Comparison of ENCODE assay signal across 27 mouse cellular contexts in genomic region chr4:32318608-32319007, GRCm38 (mm10).
A peak's percentile ranks its signal among the peaks of the same experiment; 100 is the strongest.
DNase-seq lines count a peak whose midpoint lies in the region; ATAC-seq and TF ChIP-seq lines count a peak whose summit lies in the region.
"Had no signal": no experiment of that assay in that cellular context is flagged by ENCODE, and none has a peak within 500 bp of the region (broad histone marks: within the 10 kb centered on the region; RNA-seq: fewer than 3 reads in every experiment).

No protein-coding gene starts in this region.

- TF ChIP-seq CTCF in heart, adult 2 months (IDR thresholded peaks at IDR 0.05) = no peak
- no peak for TF ChIP-seq CTCF in lung, postnatal 0 days (IDR thresholded peaks at IDR 0.05)

- no peak for TF ChIP-seq POLR2A in heart, adult 2 months (IDR thresholded peaks at IDR 0.05; ENCODE audit: insufficient read depth, low read depth, low read length)

- no peak overlapping the region for H3K9ac ChIP-seq in heart, adult 2 months (ENCODE audit: low read depth, low read length)
- no peak overlapping the region for H3K9ac ChIP-seq in lung, postnatal 0 days (replicated peaks; ENCODE audit: low read depth)
- H3K9ac ChIP-seq: embryonic facial prominence, embryonic 13.5 days; embryonic facial prominence, embryonic 15.5 days; forebrain, embryonic 12.5 days had no signal

- no peaks in the 10 kb centered on the region; the same call in 1 of the 2 replicates for H3K4me1 ChIP-seq in heart, adult 2 months (ENCODE audit: control insufficient read depth, insufficient read depth, low read length)
- H3K4me1 ChIP-seq in lung, postnatal 0 days (ENCODE audit: insufficient read depth, low read depth, low read length) = no peaks in the 10 kb centered on the region
- H3K4me1 ChIP-seq: embryonic facial prominence, embryonic 15.5 days had no signal

- H3K27me3 ChIP-seq in heart, adult 2 months (ENCODE audit: control insufficient read depth, insufficient read depth, low read length) = no peaks in the 10 kb centered on the region
- H3K27me3 ChIP-seq in lung, postnatal 0 days (replicated peaks; ENCODE audit: insufficient read depth, low read length) = no peaks in the 10 kb centered on the region
- H3K27me3 ChIP-seq: CH12.LX; embryonic facial prominence, embryonic 13.5 days; embryonic facial prominence, embryonic 15.5 days; forebrain, embryonic 12.5 days; Patski had no signal

- H3K36me3 ChIP-seq in heart, adult 2 months (ENCODE audit: control insufficient read depth, insufficient read depth, low read length) = no peaks in the 10 kb centered on the region
- H3K36me3 ChIP-seq in lung, postnatal 0 days (ENCODE audit: insufficient read depth, low read length) = no peaks in the 10 kb centered on the region
- H3K36me3 ChIP-seq: G1E had no signal

- H3K4me3 ChIP-seq in heart, adult 2 months = no peak overlapping the region
- no peak overlapping the region for H3K4me3 ChIP-seq in lung, postnatal 0 days (ENCODE audit: low read depth, low read length)
- H3K4me3 ChIP-seq: embryonic facial prominence, embryonic 13.5 days; embryonic facial prominence, embryonic 15.5 days; erythroblast, embryonic 14.5 days; forebrain, embryonic 10.5 days; forebrain, embryonic 12.5 days had no signal

- H3K27ac ChIP-seq in heart, adult 2 months = no peak overlapping the region
- H3K27ac ChIP-seq in lung, postnatal 0 days (ENCODE audit: low read length) = no peak overlapping the region
- H3K27ac ChIP-seq: embryonic facial prominence, embryonic 13.5 days; embryonic facial prominence, embryonic 15.5 days; forebrain, embryonic 10.5 days; forebrain, embryonic 12.5 days had no signal

- no peak overlapping the region for H3K4me2 ChIP-seq in lung, postnatal 0 days (replicated peaks; ENCODE audit: low read depth, low read length)
- H3K4me2 ChIP-seq: embryonic facial prominence, embryonic 13.5 days; embryonic facial prominence, embryonic 15.5 days; forebrain, embryonic 12.5 days had no signal

- DNase-seq in heart, adult 11 months = peak; percentile 84
- DNase-seq in heart, adult 2 months = no peak
- DNase-seq in lung, postnatal 4 days = peak; percentile 33 to 53
- DNase-seq in lung, postnatal 0 days (ENCODE audit: low spot score) = no peak
- no peak for DNase-seq in cerebellum, adult 8-10 months
- DNase-seq: adrenal gland, adult 2 months; adrenal gland, postnatal 10 days; adrenal gland, postnatal 25 days; B cell, adult 2 months; cerebellum, adult 11-12 months; cerebellum, adult 2 months; cerebellum, adult 9-11 months; cerebellum, postnatal 14 days; cerebellum, postnatal 36 days; embryo, embryonic 11 days had no signal

- no peak for ATAC-seq in lung, postnatal 0 days
- ATAC-seq: activated CD4-positive, CD25-positive, alpha-beta regulatory T cell, adult 4 months; CD4-positive, CD25-positive, alpha-beta regulatory T cell, adult 4 months; forebrain, embryonic 14.5 days; forebrain, embryonic 16.5 days; Patski had no signal

- TF ChIP-seq EP300 in heart, adult 2 months (IDR thresholded peaks at IDR 0.05; ENCODE audit: insufficient read depth, low read depth, low read length) = no peak
- TF ChIP-seq EP300 in lung, postnatal 0 days (IDR thresholded peaks at IDR 0.05) = no peak

- intact Hi-C loops in heart, adult 2 months (cut with DNase I) = no loop called here

- H3K9me3 ChIP-seq in lung, postnatal 0 days (ENCODE audit: low read length) = no peaks in the 10 kb centered on the region
- H3K9me3 ChIP-seq: embryonic facial prominence, embryonic 15.5 days; G1E had no signal

- no peaks in the 10 kb centered on the region; the same call in none of the 2 replicates for H3K79me2 ChIP-seq in heart, adult 2 months (replicated peaks; ENCODE audit: control insufficient read depth, insufficient read depth, low read length)

- 85% methylated on average over 1 of the region's 1 CpGs for WGBS in heart, adult 2 months
- 72% methylated on average over 1 of the region's 1 CpGs for WGBS in lung, postnatal 0 days

Comparison
In these comparisons a context has a peak if more than half of its experiments do, and no peak if none do; other contexts are left out.
1. DNase-seq: peak in heart, adult 11 months (single experiment) and lung, postnatal 4 days (2 of 2); none in heart, adult 2 months (0 of 2), lung, postnatal 0 days (single experiment) and cerebellum, adult 8-10 months (single experiment).